Mouse (Mus musculus): ENCODE data around the gene Atg4d.
A peak's percentile ranks its signal among the peaks of the same experiment; 100 is the strongest.
"Not testable (repeated sequence)": the region's sequence is repeated elsewhere in the genome, so short reads cannot be mapped to it uniquely, and the experiment has no call there.

The Atg4d gene

GRCm38 (mm10) chr9:21309150-21309741 is 44.2 kb downstream of the Atg4d start:
- DNase-seq (ENCODE audit: inconsistent age in 2 of 2, low spot score in 1 of 2), result no peak

GRCm38 (mm10) chr9:21311695-21312094 is 46.6 kb downstream of the Atg4d start:
- no peak for DNase-seq (ENCODE audit: inconsistent age in 2 of 2, low spot score in 1 of 2)

GRCm38 (mm10) chr9:21312134-21312533 is 47.0 kb downstream of the Atg4d start, which contains the start of gene Ap1m2:
Ap1m2 (minus strand) TSS chr9:21312337.
- DNase-seq (ENCODE audit: inconsistent age in 2 of 2, low spot score in 1 of 2), result no peak

- DNase-seq (ENCODE audit: inconsistent age in 2 of 2, low spot score in 1 of 2), result peak; percentile 89 to 96
These were observed 48.3 kb downstream of the Atg4d start for GRCm38 (mm10) chr9:21313394-21313793.

GRCm38 (mm10) chr9:21314367-21315140 is 49.5 kb downstream of the Atg4d start:
- DNase-seq (ENCODE audit: inconsistent age in 2 of 2, low spot score in 1 of 2), result no peak

GRCm38 (mm10) chr9:21315421-21315820 is 50.3 kb downstream of the Atg4d start:
- no peak for DNase-seq (ENCODE audit: inconsistent age in 2 of 2, low spot score in 1 of 2)

GRCm38 (mm10) chr9:21316696-21317095 is 51.6 kb downstream of the Atg4d start:
- DNase-seq (ENCODE audit: inconsistent age in 2 of 2, low spot score in 1 of 2), result no peak

GRCm38 (mm10) chr9:21318792-21319191 is 53.7 kb downstream of the Atg4d start:
- no peak for DNase-seq (ENCODE audit: inconsistent age in 2 of 2, low spot score in 1 of 2)

GRCm38 (mm10) chr9:21319503-21319902 is 54.4 kb downstream of the Atg4d start:
- no peak for DNase-seq (ENCODE audit: inconsistent age in 2 of 2, low spot score in 1 of 2)

GRCm38 (mm10) chr9:21320280-21320618 is 55.2 kb downstream of the Atg4d start:
- DNase-seq (ENCODE audit: inconsistent age in 2 of 2, low spot score in 1 of 2), result no peak

- peak; percentile 92 to 96 for DNase-seq (ENCODE audit: inconsistent age in 2 of 2, low spot score in 1 of 2)
These were observed 55.8 kb downstream of the Atg4d start, which contains the start of gene Slc44a2 for GRCm38 (mm10) chr9:21320619-21321512. Slc44a2 (plus strand) TSS chr9:21320698.

GRCm38 (mm10) chr9:21321513-21321835 is 56.4 kb downstream of the Atg4d start:
- DNase-seq (ENCODE audit: inconsistent age in 2 of 2, low spot score in 1 of 2), result peak; percentile 52 to 65

GRCm38 (mm10) chr9:21322211-21322916 is 57.3 kb downstream of the Atg4d start:
- no peak for DNase-seq (ENCODE audit: inconsistent age in 2 of 2, low spot score in 1 of 2)

- DNase-seq (ENCODE audit: inconsistent age in 2 of 2, low spot score in 1 of 2), result not testable (repeated sequence)
These were observed 57.8 kb downstream of the Atg4d start for GRCm38 (mm10) chr9:21322917-21323297.

- DNase-seq (ENCODE audit: inconsistent age in 2 of 2, low spot score in 1 of 2), result peak; percentile 36 to 46
These were observed 59.2 kb downstream of the Atg4d start for GRCm38 (mm10) chr9:21324269-21324668.

All from adrenal gland, adult (tissue).